Mouse (Mus musculus): Measurements from ENCODE around the gene Ppp1r16b.

DNA sequence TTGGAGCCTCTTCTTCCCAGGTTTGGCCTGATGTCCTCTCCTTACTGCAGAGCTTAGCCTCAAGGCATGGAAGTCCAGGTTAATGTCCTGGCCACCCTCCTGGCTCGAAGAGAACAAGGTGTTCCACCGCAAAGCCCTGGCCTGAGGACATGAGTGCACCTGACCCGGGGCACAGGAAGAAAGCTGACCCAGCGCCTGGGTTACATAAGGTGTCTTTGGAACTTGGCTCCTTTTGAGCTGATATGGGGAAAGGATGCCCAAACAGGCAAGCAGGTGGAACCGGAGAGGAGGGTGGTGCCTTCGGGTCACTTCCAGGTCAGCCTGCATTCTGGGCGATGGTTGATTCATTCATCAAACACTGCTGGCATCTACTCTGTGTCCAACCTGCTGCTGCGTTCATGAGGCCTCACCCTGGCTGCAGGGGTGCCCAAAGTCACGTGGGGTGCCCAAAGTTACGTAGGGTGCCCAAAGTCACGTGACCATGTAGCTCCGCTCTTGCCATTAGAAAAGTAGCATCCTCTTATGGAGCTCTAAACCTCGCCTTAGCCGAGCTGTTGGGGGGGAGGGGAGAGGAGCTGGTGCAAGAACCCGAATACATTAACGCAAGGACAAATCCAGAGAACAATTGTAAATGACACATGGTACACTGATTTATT is 55.6 kb downstream of the Ppp1r16b start:
- TF ChIP-seq CTCF (IDR thresholded peaks at IDR 0.05; ENCODE audit: control insufficient read depth, insufficient read depth, insufficient read length) (no peak), MAX (IDR thresholded peaks at IDR 0.05) (no peak), FOSL1 (IDR thresholded peaks at IDR 0.05; ENCODE audit: insufficient read depth, low read length, poor library complexity, severe bottlenecking) (no peak)

Measured in C2C12 (cell line).